Mouse (Mus musculus) splenic B cell, adult 2 months (primary cell): ENCODE measurements around the gene Rnf113a2.
A peak's percentile ranks its signal among the peaks of the same experiment; 100 is the strongest.

ENCODE experiments used
- DNase-seq: peaks from one replicate; pipeline ENCODE4 v3.0.0-alpha.2; 2011; ENCODE audit warnings: low read depth, low spot score
- H3K27me3 ChIP-seq: 2 replicates; pipeline ENCODE4 v1.6.1; 2012; ENCODE audit warnings: mild to moderate bottlenecking, low read length, moderate library complexity, mixed read lengths; ENCODE audit not compliant: control insufficient read depth, poor library complexity, insufficient read depth, severe bottlenecking
- H3K36me3 ChIP-seq: 2 replicates; pipeline ENCODE4 v1.6.1; 2012; ENCODE audit warnings: mild to moderate bottlenecking, low read length, moderate library complexity, mixed read lengths; ENCODE audit not compliant: control insufficient read depth, poor library complexity, insufficient read depth, severe bottlenecking

Gene Rnf113a2

DNA sequence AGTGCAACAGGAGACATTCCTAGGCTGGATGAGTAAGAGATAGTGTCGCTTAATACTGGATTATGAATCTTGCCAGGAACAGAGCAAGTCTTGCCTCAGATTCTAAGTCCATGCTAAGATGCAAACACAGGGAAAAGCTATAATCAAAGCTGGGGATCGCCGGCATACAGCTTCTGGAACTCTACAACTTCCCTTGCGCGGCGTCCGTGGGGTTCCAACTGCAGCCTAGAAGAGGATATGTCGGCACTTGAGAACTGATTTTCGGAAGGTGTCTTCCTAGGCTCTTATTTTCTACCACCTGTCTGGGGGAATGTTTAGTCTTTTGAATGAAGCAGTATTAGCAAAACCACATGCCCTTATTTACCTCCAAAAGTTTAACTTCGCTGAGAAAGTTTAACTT is 32.9 kb downstream of the Rnf113a2 start:
- H3K36me3 ChIP-seq, result no peaks in the 10 kb centered on the region
- no peaks in the 10 kb centered on the region; the same call in 1 of the 2 replicates for H3K27me3 ChIP-seq
- DNase-seq, result no peak

DNA sequence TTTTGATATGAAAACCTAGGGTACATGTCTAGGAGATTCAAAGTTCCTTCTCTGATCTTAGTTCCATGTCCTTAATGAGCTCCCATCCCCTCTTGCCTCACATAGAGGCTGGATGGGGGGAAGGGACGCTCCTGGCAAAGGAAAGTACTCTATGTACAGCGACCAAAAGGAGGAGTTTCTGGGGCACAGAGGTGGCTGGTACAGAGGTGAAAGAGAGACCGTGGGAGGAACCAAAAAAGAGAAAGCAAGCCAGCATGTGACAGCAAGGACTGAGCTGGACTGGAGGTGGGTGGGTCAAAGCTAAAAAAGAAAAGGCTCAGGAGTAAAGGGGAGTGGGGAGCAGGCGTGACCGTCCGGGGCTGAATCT is 33.3 kb downstream of the Rnf113a2 start:
- Histone ChIP-seq H3K27me3 (no peaks in the 10 kb centered on the region; the same call in 1 of the 2 replicates), H3K36me3 (no peaks in the 10 kb centered on the region)
- no peak for DNase-seq

DNA sequence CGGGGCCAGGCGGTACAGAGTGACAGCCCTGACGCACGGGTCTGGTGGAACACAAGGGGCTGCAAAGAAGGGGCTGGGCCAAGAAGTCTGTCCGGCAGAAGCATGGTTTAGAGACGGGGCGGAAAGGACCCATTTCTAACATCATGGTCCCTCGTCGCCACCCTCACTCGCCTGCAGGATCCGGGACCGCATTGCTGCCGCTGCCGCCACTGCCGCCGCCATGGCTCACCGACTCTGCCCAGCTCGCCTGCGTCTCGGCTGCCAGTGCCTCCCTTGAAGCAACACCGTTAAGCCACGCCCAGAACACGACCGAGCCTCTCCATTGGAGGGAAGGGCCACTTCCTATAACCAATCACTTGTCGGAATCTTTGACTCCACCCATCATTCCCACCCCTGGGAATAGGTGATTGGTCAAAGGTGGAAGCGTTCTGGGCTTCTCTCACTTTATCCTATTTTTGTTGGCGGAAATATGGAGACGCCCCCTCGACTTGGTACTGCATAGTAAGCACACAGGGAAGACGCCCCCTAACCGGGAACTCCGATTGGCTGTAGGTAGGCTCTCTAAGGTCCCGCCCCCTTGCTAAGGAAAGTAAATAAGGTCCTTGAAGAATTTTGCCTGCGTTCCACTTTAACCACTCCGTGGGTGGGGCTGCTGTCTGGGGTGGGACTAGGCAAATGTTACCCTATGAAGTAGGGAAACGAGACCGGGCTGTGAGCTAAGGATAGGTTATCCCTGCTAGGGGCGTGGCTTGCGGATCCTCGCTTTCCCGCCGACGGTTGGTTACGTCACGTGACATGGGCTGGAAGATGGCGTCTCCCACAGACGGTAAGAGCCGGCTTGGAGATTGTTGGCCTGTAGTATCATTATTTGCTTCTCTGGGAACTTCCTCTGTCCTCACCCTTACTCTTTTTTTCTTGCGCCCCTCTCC is 34.0 kb downstream of the Rnf113a2 start, which contains the start of the genes Aldh6a1 and Lin52:
TSS of gene Aldh6a1 (minus strand) at position 287 of the 929 bp plus-strand sequence.
TSS of gene Lin52 (plus strand) at position 705 of the 929 bp plus-strand sequence.
- DNase-seq, result peak; percentile 99
- H3K36me3 ChIP-seq, result no peaks in the 10 kb centered on the region
- no peaks in the 10 kb centered on the region; the same call in 1 of the 2 replicates for H3K27me3 ChIP-seq

DNA sequence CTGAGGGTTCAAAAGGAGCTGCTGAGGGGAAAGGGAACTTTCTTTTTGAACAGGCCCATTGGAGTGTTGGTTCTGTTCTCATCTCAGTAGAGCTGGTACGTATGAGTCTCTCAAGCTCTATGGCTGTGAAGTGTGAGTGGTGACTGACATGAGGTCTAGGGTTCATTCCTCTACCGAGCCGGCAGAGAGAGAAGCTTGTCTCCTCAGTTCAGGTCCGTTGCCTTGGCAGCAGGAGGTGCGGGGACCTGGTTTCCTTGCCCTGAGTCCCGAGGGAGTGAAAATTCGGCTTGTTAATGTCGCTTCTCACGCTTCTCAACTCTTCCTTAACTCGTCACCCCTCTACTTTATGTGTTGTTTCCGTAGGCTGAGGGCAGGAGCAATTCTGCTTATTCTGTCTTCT is 34.8 kb downstream of the Rnf113a2 start:
- DNase-seq, result peak; percentile 58
- Histone ChIP-seq H3K27me3 (no peaks in the 10 kb centered on the region; the same call in 1 of the 2 replicates), H3K36me3 (no peaks in the 10 kb centered on the region)

DNA sequence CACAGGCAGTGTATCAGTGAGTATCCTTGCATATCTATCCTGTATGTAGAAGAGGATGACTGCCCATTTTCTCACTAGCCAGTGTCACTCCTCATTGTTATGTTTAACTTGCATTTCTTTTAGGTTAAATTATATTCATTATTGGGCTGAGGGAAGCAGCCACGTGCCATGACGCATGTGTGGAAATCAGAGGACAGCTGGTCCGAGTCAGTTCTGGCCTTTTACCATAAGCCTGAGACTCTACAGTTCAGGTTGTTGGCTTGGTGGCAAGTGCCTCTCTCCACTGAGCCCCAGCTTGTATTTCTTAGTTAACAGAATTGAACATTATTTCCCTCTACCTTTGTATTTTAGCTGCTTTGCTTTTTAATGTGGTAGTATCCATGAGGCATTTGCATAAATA is 39.9 kb downstream of the Rnf113a2 start:
- no peaks in the 10 kb centered on the region; the same call in 1 of the 2 replicates for H3K27me3 ChIP-seq
- peaks cover 9% of the 10 kb centered on the region for H3K36me3 ChIP-seq
- no peak for DNase-seq

DNA sequence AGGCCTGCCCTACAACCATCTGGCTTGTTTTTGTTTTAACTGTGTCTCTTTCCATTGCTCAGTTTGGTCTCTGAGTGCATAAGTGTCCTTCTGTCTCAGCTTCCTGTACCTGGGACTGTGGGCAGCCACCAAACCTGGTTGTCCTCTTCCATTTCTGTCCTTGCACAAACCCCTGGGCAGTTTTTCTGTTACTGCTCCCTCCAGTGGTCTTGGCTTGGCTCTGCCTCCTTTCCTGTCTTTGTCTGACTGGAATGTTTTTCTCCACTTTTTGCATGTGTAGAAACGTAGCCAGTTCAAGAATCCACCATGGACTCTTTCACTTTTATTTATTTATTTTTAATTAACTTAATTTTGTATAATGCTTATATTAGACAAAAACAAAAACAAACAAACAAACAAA is 42.8 kb downstream of the Rnf113a2 start:
- Histone ChIP-seq H3K27me3 (no peaks in the 10 kb centered on the region), H3K36me3 (peaks cover 13% of the 10 kb centered on the region)
- DNase-seq, result no peak

DNA sequence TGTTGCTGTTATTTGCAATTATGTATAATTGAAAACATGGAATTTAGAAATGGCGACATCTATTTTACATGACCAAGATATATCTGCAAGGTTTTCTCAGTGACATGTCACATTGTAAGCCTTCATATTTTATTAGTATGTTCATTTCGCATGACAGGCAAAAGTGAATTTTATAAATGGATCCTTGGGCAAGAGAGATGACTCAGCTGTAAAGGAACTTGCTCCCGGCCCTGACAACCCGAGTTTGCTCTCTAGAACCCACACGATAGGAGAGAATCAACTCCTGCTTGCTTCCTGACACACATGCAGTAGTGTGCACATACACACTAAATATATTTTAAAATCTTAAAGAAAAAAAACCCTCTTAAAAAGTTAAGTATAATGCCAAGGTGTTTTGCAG is 44.4 kb downstream of the Rnf113a2 start:
- Histone ChIP-seq H3K36me3 (peaks cover 13% of the 10 kb centered on the region), H3K27me3 (no peaks in the 10 kb centered on the region)

DNA sequence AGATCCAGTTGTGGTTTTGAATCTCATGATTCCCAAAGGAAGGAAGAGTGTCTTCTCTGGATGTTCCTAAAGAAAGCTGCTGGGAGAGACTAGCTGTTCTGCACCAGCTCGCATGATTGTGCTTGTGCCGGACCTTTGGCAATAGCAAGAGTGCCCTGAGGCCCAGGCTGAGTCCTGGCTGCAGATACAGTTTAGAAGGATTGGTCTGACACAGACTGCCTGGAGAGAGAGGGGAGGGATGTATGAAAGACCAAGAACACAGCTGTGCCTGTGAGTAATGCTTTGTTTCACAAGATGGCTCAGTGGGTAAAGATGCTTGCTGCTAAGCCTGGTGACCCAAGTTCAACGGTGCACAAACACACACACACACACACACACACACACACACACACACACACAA is 45.9 kb downstream of the Rnf113a2 start:
- H3K27me3 ChIP-seq, result no peaks in the 10 kb centered on the region
- DNase-seq, result no peak

More for the DNA sequence above, 44.4 kb downstream of the Rnf113a2 start:
- DNase-seq, result no peak

More for the DNA sequence above, 45.9 kb downstream of the Rnf113a2 start:
- H3K36me3 ChIP-seq, result peaks cover 13% of the 10 kb centered on the region
